Comparison of ENCODE assay signal across 16 mouse cellular contexts in the genomic region with DNA sequence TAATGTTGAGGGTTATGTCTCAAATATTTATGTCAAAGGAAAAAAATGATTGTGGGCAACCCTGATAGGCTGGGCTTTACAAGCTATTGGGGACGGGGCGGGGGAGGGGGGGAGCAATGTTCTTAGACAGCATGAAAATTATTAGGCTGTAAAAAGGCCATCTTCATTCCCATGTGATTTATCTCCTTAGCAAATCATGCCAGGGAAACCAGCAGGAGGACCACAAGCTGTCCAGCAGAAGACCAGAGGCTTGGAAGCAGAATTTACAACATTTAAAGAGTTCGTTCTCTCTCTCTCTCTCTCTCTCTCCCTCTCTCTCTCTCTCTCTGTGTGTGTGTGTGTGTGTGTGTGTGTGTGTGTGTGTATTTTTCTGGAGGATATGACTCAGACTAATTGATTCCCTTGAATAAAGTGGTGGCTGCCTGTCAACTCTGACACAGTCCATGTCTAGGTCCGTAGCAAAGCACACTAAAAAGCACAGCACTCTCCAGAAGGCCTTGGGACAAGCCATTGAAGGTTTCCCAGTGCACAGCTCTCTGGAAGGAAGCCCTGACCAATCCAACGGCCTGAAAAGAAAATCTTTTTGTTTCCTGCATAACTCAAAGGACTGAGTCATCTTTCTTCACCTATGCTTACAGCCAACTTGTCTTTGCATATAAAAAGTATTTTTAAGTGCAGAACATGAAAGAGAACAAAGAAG.
A peak's percentile ranks its signal among the peaks of the same experiment; 100 is the strongest.
DNase-seq lines count a peak whose midpoint lies in the region; ATAC-seq and TF ChIP-seq lines count a peak whose summit lies in the region.
"Had no signal": no experiment of that assay in that cellular context is flagged by ENCODE, and none has a peak within 500 bp of the region (broad histone marks: within the 10 kb centered on the region; RNA-seq: fewer than 3 reads in every experiment).

No protein-coding gene starts in this region.

- peak overlapping the region; percentile 23; the same call in 1 of the 2 replicates for H3K27ac ChIP-seq in hindbrain, embryonic 13.5 days
- no peak overlapping the region for H3K27ac ChIP-seq in hindbrain, postnatal 0 days
- no peak overlapping the region for H3K27ac ChIP-seq in heart, embryonic 16.5 days (ENCODE audit: low read length)
- H3K27ac ChIP-seq: embryonic facial prominence, embryonic 13.5 days; heart, adult 2 months; midbrain, embryonic 10.5 days had no signal

- no peak for TF ChIP-seq CTCF in hindbrain, postnatal 0 days (IDR thresholded peaks at IDR 0.05; ENCODE audit: low read depth)

- ATAC-seq in hindbrain, embryonic 13.5 days (ENCODE audit: low FRiP score): no peak
- no peak for ATAC-seq in hindbrain, postnatal 0 days
- ATAC-seq in heart, embryonic 16.5 days (replicated peaks; ENCODE audit: extremely low read depth, insufficient read depth, low FRiP score): peak; percentile 78
- ATAC-seq: forebrain, embryonic 14.5 days; lung, postnatal 0 days had no signal

- H3K36me3 ChIP-seq in hindbrain, embryonic 13.5 days: no peaks in the 10 kb centered on the region
- no peaks in the 10 kb centered on the region for H3K36me3 ChIP-seq in hindbrain, postnatal 0 days (ENCODE audit: insufficient read depth, low read length)
- H3K36me3 ChIP-seq in heart, embryonic 16.5 days (ENCODE audit: control insufficient read depth, insufficient read depth): no peaks in the 10 kb centered on the region
- H3K36me3 ChIP-seq: embryonic facial prominence, embryonic 13.5 days; midbrain, embryonic 10.5 days had no signal

- WGBS in hindbrain, embryonic 13.5 days: 75% methylated on average over 5 of the region's 5 CpGs
- WGBS in hindbrain, postnatal 0 days: 65% methylated on average over 5 of the region's 5 CpGs
- WGBS in heart, embryonic 16.5 days: 63% methylated on average over 5 of the region's 5 CpGs

- no peaks in the 10 kb centered on the region for H3K9me3 ChIP-seq in hindbrain, embryonic 13.5 days
- no peaks in the 10 kb centered on the region for H3K9me3 ChIP-seq in hindbrain, postnatal 0 days (ENCODE audit: low read length)
- no peaks in the 10 kb centered on the region for H3K9me3 ChIP-seq in heart, embryonic 16.5 days (replicated peaks; ENCODE audit: control insufficient read depth, low read length)
- H3K9me3 ChIP-seq: embryonic facial prominence, embryonic 13.5 days; midbrain, embryonic 10.5 days had no signal

- no peak overlapping the region for H3K4me3 ChIP-seq in hindbrain, embryonic 13.5 days
- no peak overlapping the region for H3K4me3 ChIP-seq in hindbrain, postnatal 0 days (ENCODE audit: low read length)
- no peak overlapping the region for H3K4me3 ChIP-seq in heart, embryonic 16.5 days (ENCODE audit: low read length)
- H3K4me3 ChIP-seq: embryonic facial prominence, embryonic 13.5 days; heart, adult 2 months; midbrain, embryonic 10.5 days had no signal

- no peaks in the 10 kb centered on the region for H3K27me3 ChIP-seq in hindbrain, embryonic 13.5 days
- no peaks in the 10 kb centered on the region for H3K27me3 ChIP-seq in hindbrain, postnatal 0 days (ENCODE audit: insufficient read depth, low read length)
- no peaks in the 10 kb centered on the region for H3K27me3 ChIP-seq in heart, embryonic 16.5 days (ENCODE audit: control insufficient read depth, insufficient read depth, low read length)
- H3K27me3 ChIP-seq: CH12.LX; embryonic facial prominence, embryonic 13.5 days had no signal

- H3K9ac ChIP-seq in hindbrain, embryonic 13.5 days: no peak overlapping the region
- H3K9ac ChIP-seq in hindbrain, postnatal 0 days (replicated peaks; ENCODE audit: low read length): no peak overlapping the region
- no peak overlapping the region for H3K9ac ChIP-seq in heart, embryonic 16.5 days (ENCODE audit: low read length)
- H3K9ac ChIP-seq: embryonic facial prominence, embryonic 13.5 days had no signal

- H3K4me2 ChIP-seq in hindbrain, embryonic 13.5 days: no peak overlapping the region
- no peak overlapping the region for H3K4me2 ChIP-seq in hindbrain, postnatal 0 days (ENCODE audit: low read depth, low read length)
- no peak overlapping the region for H3K4me2 ChIP-seq in heart, embryonic 16.5 days (ENCODE audit: low read depth, low read length)
- H3K4me2 ChIP-seq: embryonic facial prominence, embryonic 13.5 days had no signal

- H3K4me1 ChIP-seq in hindbrain, embryonic 13.5 days (replicated peaks): peaks cover 14% of the 10 kb centered on the region
- H3K4me1 ChIP-seq in hindbrain, postnatal 0 days (ENCODE audit: insufficient read depth, low read length): no peaks in the 10 kb centered on the region
- no peaks in the 10 kb centered on the region for H3K4me1 ChIP-seq in heart, embryonic 16.5 days (ENCODE audit: control insufficient read depth, insufficient read depth, low read length)
- H3K4me1 ChIP-seq: embryonic facial prominence, embryonic 13.5 days; midbrain, embryonic 10.5 days had no signal

- DNase-seq in hindbrain, postnatal 0 days (ENCODE audit: low spot score): no peak
- peak; percentile 92 for DNase-seq in 3T3-L1 (ENCODE audit: low read depth, low spot score)
- DNase-seq in adrenal gland, adult 2 months: peak; percentile 55
- no peak for DNase-seq in embryo, embryonic 9.5 days (ENCODE audit: extremely low spot score)
- DNase-seq in layer of hippocampus, postnatal 36 days: no peak
- DNase-seq: cerebellum, postnatal 14 days; retina, postnatal 1 day; thymus, postnatal 25 days had no signal

Comparison
In these comparisons a context has a peak if more than half of its experiments do, and no peak if none do; other contexts are left out.
1. DNase-seq: peak in 3T3-L1 (single experiment) and adrenal gland, adult 2 months (single experiment); none in hindbrain, postnatal 0 days (single experiment), embryo, embryonic 9.5 days (single experiment) and layer of hippocampus, postnatal 36 days (0 of 2).